Mouse (Mus musculus) thymus, postnatal 4 days (tissue): Measurements from ENCODE around the gene Ttc1.
A peak's percentile ranks its signal among the peaks of the same experiment; 100 is the strongest.

Experiments
- DNase-seq: peaks from one replicate; pipeline ENCODE4 v3.0.0; 2021

The Ttc1 gene

GRCm38 (mm10) chr11:43747233-43748226 is at the start of gene Ttc1:
Ttc1 (minus strand) TSS chr11:43748008.
- DNase-seq: peak; percentile 95

- DNase-seq: no peak
Measured at GRCm38 (mm10) chr11:43795992-43796391, 48.2 kb upstream of the Ttc1 start.

GRCm38 (mm10) chr11:43790446-43790845 is 42.6 kb upstream of the Ttc1 start:
- DNase-seq: no peak

GRCm38 (mm10) chr11:43783772-43784171 is 36.0 kb upstream of the Ttc1 start:
- peak; percentile 71 for DNase-seq

GRCm38 (mm10) chr11:43783106-43783505 is 35.3 kb upstream of the Ttc1 start:
- DNase-seq: no peak

GRCm38 (mm10) chr11:43779551-43779950 is 31.7 kb upstream of the Ttc1 start:
- no peak for DNase-seq

GRCm38 (mm10) chr11:43776324-43776694 is 28.5 kb upstream of the Ttc1 start:
- no peak for DNase-seq

GRCm38 (mm10) chr11:43775469-43776323 is 27.9 kb upstream of the Ttc1 start:
- peak; percentile 53 for DNase-seq

GRCm38 (mm10) chr11:43773725-43774124 is 25.9 kb upstream of the Ttc1 start:
- no peak for DNase-seq

- DNase-seq: no peak
Measured at GRCm38 (mm10) chr11:43770110-43770509, 22.3 kb upstream of the Ttc1 start.

- no peak for DNase-seq
Measured at GRCm38 (mm10) chr11:43767749-43768148, 19.9 kb upstream of the Ttc1 start.

GRCm38 (mm10) chr11:43766922-43767648 is 19.3 kb upstream of the Ttc1 start:
- DNase-seq: peak; percentile 88

GRCm38 (mm10) chr11:43758436-43758835 is 10.6 kb upstream of the Ttc1 start:
- DNase-seq: no peak

GRCm38 (mm10) chr11:43755411-43755810 is 7.6 kb upstream of the Ttc1 start:
- peak; percentile 18 for DNase-seq

GRCm38 (mm10) chr11:43754568-43754967 is 6.8 kb upstream of the Ttc1 start:
- no peak for DNase-seq

GRCm38 (mm10) chr11:43751542-43751941 is 3.7 kb upstream of the Ttc1 start:
- DNase-seq: no peak

- no peak for DNase-seq
Measured at GRCm38 (mm10) chr11:43728737-43729301, 19.0 kb downstream of the Ttc1 start.

- no peak for DNase-seq
Measured at GRCm38 (mm10) chr11:43727796-43728195, 20.0 kb downstream of the Ttc1 start.

- no peak for DNase-seq
Measured at GRCm38 (mm10) chr11:43723411-43723810, 24.4 kb downstream of the Ttc1 start.

GRCm38 (mm10) chr11:43712178-43712577 is 35.6 kb downstream of the Ttc1 start:
- no peak for DNase-seq

GRCm38 (mm10) chr11:43708409-43708808 is 39.4 kb downstream of the Ttc1 start:
- DNase-seq: no peak

GRCm38 (mm10) chr11:43705751-43706150 is 42.1 kb downstream of the Ttc1 start:
- DNase-seq: no peak

GRCm38 (mm10) chr11:43703552-43703951 is 44.3 kb downstream of the Ttc1 start:
- DNase-seq: no peak
